ENCODE assay signal across 8 mouse cellular contexts in genomic region chr1:171280916-171281527, GRCm38 (mm10). TPM values are rescaled to one million over a fixed set of nuclear protein-coding genes. Genes with fewer than 3 reads are reported as not detected.
DNase-seq lines count a peak whose midpoint lies in the region; ATAC-seq and TF ChIP-seq lines count a peak whose summit lies in the region.

Ppox (minus strand) TSS chr1:171281186.

- H3K4me3 ChIP-seq in heart, embryonic 15.5 days = peak within 1 kb of the TSS; percentile 78
- peak within 1 kb of the TSS; percentile 66 to 93 for H3K4me3 ChIP-seq in liver, embryonic 14.5 days (ENCODE audit: insufficient read depth in 1 of 2, low read depth in 2 of 2, low read length in 2 of 2)
- H3K4me3 ChIP-seq in neural tube, embryonic 11.5 days (ENCODE audit: low read depth, low read length) = peak within 1 kb of the TSS; percentile 67
- peak within 1 kb of the TSS; percentile 62 for H3K4me3 ChIP-seq in stomach, postnatal 0 days (ENCODE audit: low read depth, low read length)

- peak within 1 kb of the TSS; percentile 86 for H3K4me2 ChIP-seq in heart, embryonic 15.5 days
- peak within 1 kb of the TSS; percentile 95 for H3K4me2 ChIP-seq in liver, embryonic 14.5 days (ENCODE audit: low read depth)
- H3K4me2 ChIP-seq in neural tube, embryonic 11.5 days (ENCODE audit: low read depth) = peak within 1 kb of the TSS; percentile 84
- H3K4me2 ChIP-seq in stomach, postnatal 0 days (replicated peaks; ENCODE audit: low read depth) = peak within 1 kb of the TSS; percentile 87

- under 1% methylated on average over 26 of the region's 26 CpGs for WGBS in heart, embryonic 15.5 days
- WGBS in liver, embryonic 14.5 days (ENCODE audit: insufficient replicate concordance) = 1% methylated on average over 26 of the region's 26 CpGs
- 0% methylated on average over 26 of the region's 26 CpGs for WGBS in neural tube, embryonic 11.5 days
- WGBS in stomach, postnatal 0 days = 0% methylated on average over 26 of the region's 26 CpGs

- ATAC-seq in CD4-positive, CD25-positive, alpha-beta regulatory T cell, adult 4 months = peak; percentile 99
- peak; percentile 98 for ATAC-seq in heart, embryonic 15.5 days (replicated peaks; ENCODE audit: insufficient number of reproducible peaks, insufficient read depth, low FRiP score, low read depth)
- ATAC-seq in liver, embryonic 14.5 days (ENCODE audit: insufficient read depth) = peak; percentile 93
- ATAC-seq in neural tube, embryonic 11.5 days (ENCODE audit: insufficient read depth, low FRiP score, low TSS enrichment) = peak; percentile 98
- ATAC-seq in stomach, postnatal 0 days (ENCODE audit: low FRiP score, low TSS enrichment) = peak; percentile 98

- TF ChIP-seq EP300 in liver, embryonic 14.5 days (IDR thresholded peaks at IDR 0.05; ENCODE audit: low read depth) = peak; percentile 98
- peak; percentile 63 for TF ChIP-seq EP300 in stomach, postnatal 0 days (optimal IDR thresholded peaks at IDR 0.05)

- peak within 1 kb of the TSS; percentile 79 for H3K9ac ChIP-seq in heart, embryonic 15.5 days
- peak within 1 kb of the TSS; percentile 100 for H3K9ac ChIP-seq in liver, embryonic 14.5 days (replicated peaks)
- H3K9ac ChIP-seq in neural tube, embryonic 11.5 days (ENCODE audit: low read length) = peak within 1 kb of the TSS; percentile 61
- H3K9ac ChIP-seq in stomach, postnatal 0 days (ENCODE audit: low read length) = peak within 1 kb of the TSS; percentile 75

- peak; percentile 97 for DNase-seq in c-Kit-negative CD71-positive TER-119-positive erythroid progenitor cells, embryonic 14.5 days (ENCODE audit: low read depth, low spot score)
- DNase-seq in fibroblast of lung, adult 2 months (ENCODE audit: low read depth) = peak; percentile 95
- DNase-seq in kidney, postnatal 25 days = peak; percentile 92 to 97
- DNase-seq in liver, embryonic 14.5 days (ENCODE audit: low read depth in 3 of 3, low spot score in 3 of 3) = peak; percentile 99 to 100 (median 100)
- peak; percentile 90 for DNase-seq in neural tube, embryonic 11.5 days (ENCODE audit: low spot score)
- DNase-seq in stomach, postnatal 0 days (ENCODE audit: low spot score) = peak; percentile 91

- H3K27me3 ChIP-seq in heart, embryonic 15.5 days = no peaks in the 10 kb centered on the region
- no peaks in the 10 kb centered on the region for H3K27me3 ChIP-seq in liver, embryonic 14.5 days (ENCODE audit: control insufficient read depth, insufficient read depth, low read length)
- H3K27me3 ChIP-seq in neural tube, embryonic 11.5 days (ENCODE audit: control insufficient read depth, insufficient read depth, low read length) = no peaks in the 10 kb centered on the region
- no peaks in the 10 kb centered on the region for H3K27me3 ChIP-seq in stomach, postnatal 0 days (ENCODE audit: control insufficient read depth, insufficient read depth, low read length)

- peaks cover 24% of the 10 kb centered on the region for H3K4me1 ChIP-seq in heart, embryonic 15.5 days (replicated peaks)
- H3K4me1 ChIP-seq in liver, embryonic 14.5 days (replicated peaks; ENCODE audit: control insufficient read depth in 2 of 2, insufficient read depth in 2 of 2, low read length in 1 of 2) = peaks cover 8 to 13% of the 10 kb centered on the region in 2 experiments; a peak in 3 of 4 replicates
- H3K4me1 ChIP-seq in neural tube, embryonic 11.5 days (ENCODE audit: control insufficient read depth, insufficient read depth, low read length) = peaks cover 6% of the 10 kb centered on the region; the same call in 1 of the 2 replicates
- H3K4me1 ChIP-seq in stomach, postnatal 0 days (replicated peaks; ENCODE audit: control insufficient read depth, insufficient read depth) = 0 out of 2 replicates have a peak, but pooled peaks cover 2% of the 10 kb centered on the region

- peak within 1 kb of the TSS; percentile 90 for H3K27ac ChIP-seq in heart, embryonic 15.5 days
- H3K27ac ChIP-seq in liver, embryonic 14.5 days = peak within 1 kb of the TSS; percentile 96
- peak within 1 kb of the TSS; percentile 76 for H3K27ac ChIP-seq in neural tube, embryonic 11.5 days (ENCODE audit: low read depth, low read length)
- H3K27ac ChIP-seq in stomach, postnatal 0 days (replicated peaks) = peak within 1 kb of the TSS; percentile 93

- peaks cover 34% of the 10 kb centered on the region for H3K36me3 ChIP-seq in heart, embryonic 15.5 days
- peaks cover 59% of the 10 kb centered on the region for H3K36me3 ChIP-seq in liver, embryonic 14.5 days (replicated peaks; ENCODE audit: control insufficient read depth, insufficient read depth, low read depth)
- H3K36me3 ChIP-seq in neural tube, embryonic 11.5 days (ENCODE audit: control insufficient read depth, insufficient read depth, low read length) = peaks cover 15% of the 10 kb centered on the region
- peaks cover 26% of the 10 kb centered on the region for H3K36me3 ChIP-seq in stomach, postnatal 0 days (ENCODE audit: control insufficient read depth, insufficient read depth, low read length)

- peak; percentile 19; the same call in 1 of the 2 replicates for TF ChIP-seq CTCF in liver, embryonic 14.5 days (IDR thresholded peaks at IDR 0.05; ENCODE audit: low read depth)
- TF ChIP-seq CTCF in stomach, postnatal 0 days (IDR thresholded peaks at IDR 0.05; ENCODE audit: low read depth) = no peak

- H3K9me3 ChIP-seq in heart, embryonic 15.5 days (replicated peaks) = no peaks in the 10 kb centered on the region
- no peaks in the 10 kb centered on the region for H3K9me3 ChIP-seq in liver, embryonic 14.5 days (ENCODE audit: control insufficient read depth, low read length)
- H3K9me3 ChIP-seq in neural tube, embryonic 11.5 days (ENCODE audit: control insufficient read depth, low read length) = no peaks in the 10 kb centered on the region
- no peaks in the 10 kb centered on the region for H3K9me3 ChIP-seq in stomach, postnatal 0 days (ENCODE audit: control insufficient read depth, low read length)

RNA-seq across cellular contexts. Expression of gene Ppox, which starts in this region (rescaled TPM):
- 100 to 1,000 TPM in 1 of 2 experiments, 10 to 100 TPM in 1; 70.8 to 108 TPM for polyA plus RNA-seq in CD4-positive, CD25-positive, alpha-beta regulatory T cell, adult 4 months (2017; shearing (Covaris generic))
- 32.7 and 47.2 TPM in 2 replicates for polyA plus RNA-seq in heart, embryonic 15.5 days (2015; fragmentation: Nextera tagmentation; extraction: Ambion mirVana)
- 161 and 178 TPM in 2 replicates for polyA plus RNA-seq in liver, embryonic 14.5 days (2012; rRNA removed)
- polyA plus RNA-seq in liver, embryonic 14.5 days (2014; fragmentation: Nextera tagmentation; extraction: Ambion mirVana) = 170 and 191 TPM in 2 replicates
- polyA plus RNA-seq in neural tube, embryonic 11.5 days (2014; fragmentation: Nextera tagmentation; extraction: Ambion mirVana) = 55.6 and 65.3 TPM in 2 replicates
- polyA plus RNA-seq in stomach, postnatal 0 days (2015; fragmentation: Nextera tagmentation; extraction: Ambion mirVana) = 16.8 and 21.3 TPM in 2 replicates

Comparison
In these comparisons a context has a peak if more than half of its experiments do, and no peak if none do; other contexts are left out.
1. Peak in every context shown above with its lines: DNase-seq, ATAC-seq, H3K4me3 ChIP-seq and H3K27ac ChIP-seq.